Mouse (Mus musculus) liver, adult 2 months (tissue): ENCODE measurements at regions not wholly inside any gene's neighbourhood (a gene's known extent, or its start where the extent isn't known, plus 50 kb on each side); places are given as distances from the start of the nearest gene placed in this dataset.
"Not testable (repeated sequence)": the region's sequence is repeated elsewhere in the genome, so short reads cannot be mapped to it uniquely, and the experiment has no call there.

Source experiments
- DNase-seq: peaks from one replicate; pipeline ENCODE4 v3.0.0-alpha.2; 2011; ENCODE audit warnings: low read depth, low spot score; ENCODE audit errors: extremely low read depth
- H3K27ac ChIP-seq: fragments of 200-500 bp; replicated peaks from 2 replicates; pipeline ENCODE4 v1.5.1; 2012; ENCODE audit warnings: low read depth, mild to moderate bottlenecking, control low read depth, inconsistent platforms, low read length; ENCODE audit not compliant: insufficient read depth
- H3K27me3 ChIP-seq: fragments of 200-500 bp; 2 replicates; pipeline ENCODE4 v1.6.1; 2012; ENCODE audit warnings: mild to moderate bottlenecking, moderate library complexity, low read length, inconsistent platforms; ENCODE audit not compliant: control insufficient read depth, insufficient read depth
- H3K36me3 ChIP-seq: fragments of 200-500 bp; 2 replicates; pipeline ENCODE4 v1.6.1; 2012; ENCODE audit warnings: low read length, inconsistent platforms; ENCODE audit not compliant: control insufficient read depth, insufficient read depth
- H3K4me1 ChIP-seq: fragments of 200-500 bp; 2 replicates; pipeline ENCODE4 v1.6.1; 2011; ENCODE audit warnings: low read length; ENCODE audit not compliant: control insufficient read depth, insufficient read depth
- H3K4me3 ChIP-seq: fragments of 200-500 bp; 2 replicates; pipeline ENCODE4 v1.5.1; 2011; ENCODE audit warnings: low read depth, mild to moderate bottlenecking, control low read depth, low read length, moderate library complexity; ENCODE audit not compliant: insufficient read depth
- H3K79me2 ChIP-seq: fragments of 200-500 bp; 2 replicates; pipeline ENCODE4 v1.6.1; 2012; ENCODE audit warnings: inconsistent platforms, mild to moderate bottlenecking, low read length, moderate library complexity; ENCODE audit not compliant: control insufficient read depth, insufficient read depth
- H3K9ac ChIP-seq: fragments of 200-500 bp; 2 replicates; pipeline ENCODE4 v1.6.1; 2012; ENCODE audit warnings: low read depth, mild to moderate bottlenecking, control low read depth, inconsistent platforms, low read length
- CTCF ChIP-seq: fragments of 200-500 bp; IDR thresholded peaks from 2 replicates; pipeline ENCODE4 v1.5.1; 2011; ENCODE audit warnings: low read depth, low read length, control low read depth
- POLR2A ChIP-seq: fragments of 200-500 bp; IDR thresholded peaks from 2 replicates; pipeline ENCODE4 v1.6.1; 2011; ENCODE audit warnings: low read length, control low read depth; ENCODE audit not compliant: insufficient read depth; ENCODE audit errors: extremely low read depth
- WGBS: fragments of 180-500 bp; shearing (Covaris S2); methylation state at CpG from one replicate; pipeline ENCODE4 v1.1.7; 2018; 5-methylcytosine and 5-hydroxymethylcytosine counted together

- Histone ChIP-seq H3K27me3 (no peaks in the 10 kb centered on the region), H3K79me2 (no peaks in the 10 kb centered on the region), H3K4me1 (no peaks in the 10 kb centered on the region), H3K4me3 (no peak overlapping the region), H3K36me3 (no peaks in the 10 kb centered on the region), H3K27ac (no peak overlapping the region), H3K9ac (no peak overlapping the region)
- WGBS = 88% methylated on average over 5 of the region's 5 CpGs
- TF ChIP-seq CTCF = no peak
- TF ChIP-seq POLR2A = no peak
- DNase-seq = no peak
These were observed 283.5 kb downstream of the Kif20b start for GRCm38 (mm10) chr19:35205557-35206239.

GRCm38 (mm10) chr19:35244188-35244587, 322.0 kb downstream of the Kif20b start:
- Histone ChIP-seq H3K4me1 (no peaks in the 10 kb centered on the region), H3K27ac (no peak overlapping the region), H3K4me3 (no peak overlapping the region), H3K36me3 (no peaks in the 10 kb centered on the region), H3K79me2 (no peaks in the 10 kb centered on the region), H3K27me3 (no peaks in the 10 kb centered on the region), H3K9ac (no peak overlapping the region)
- WGBS = 75% methylated on average over 3 of the region's 3 CpGs
- DNase-seq = no peak
- no peak for TF ChIP-seq CTCF

GRCm38 (mm10) chr19:35247531-35247930, 325.4 kb downstream of the Kif20b start:
- H3K9ac ChIP-seq = no peak overlapping the region
- H3K27ac ChIP-seq = no peak overlapping the region
- no peaks in the 10 kb centered on the region for H3K36me3 ChIP-seq
- no peak overlapping the region for H3K4me3 ChIP-seq
- H3K79me2 ChIP-seq = no peaks in the 10 kb centered on the region
- DNase-seq = no peak
- no peaks in the 10 kb centered on the region for H3K4me1 ChIP-seq
- WGBS = 76% methylated on average over 6 of the region's 6 CpGs
- no peak for TF ChIP-seq POLR2A
- no peak for TF ChIP-seq CTCF
- no peaks in the 10 kb centered on the region for H3K27me3 ChIP-seq

- not testable (repeated sequence) for H3K27ac ChIP-seq, H3K4me1 ChIP-seq, H3K9ac ChIP-seq, H3K4me3 ChIP-seq, H3K27me3 ChIP-seq, H3K79me2 ChIP-seq, DNase-seq, H3K36me3 ChIP-seq
- 77% methylated on average over 3 of the region's 3 CpGs for WGBS
These were observed 336.5 kb downstream of the Kif20b start for GRCm38 (mm10) chr19:35258634-35259033.

GRCm38 (mm10) chr19:35263101-35263500, 340.9 kb downstream of the Kif20b start:
- Histone ChIP-seq H3K9ac (no peak overlapping the region), H3K79me2 (no peaks in the 10 kb centered on the region), H3K4me3 (no peak overlapping the region), H3K36me3 (no peaks in the 10 kb centered on the region), H3K27me3 (no peaks in the 10 kb centered on the region), H3K27ac (no peak overlapping the region), H3K4me1 (no peaks in the 10 kb centered on the region)
- TF ChIP-seq CTCF (no peak), POLR2A (no peak)
- DNase-seq = no peak

- H3K9ac ChIP-seq = no peak overlapping the region
- 75% methylated on average over 2 of the region's 2 CpGs for WGBS
- H3K79me2 ChIP-seq = no peaks in the 10 kb centered on the region
- no peaks in the 10 kb centered on the region for H3K36me3 ChIP-seq
- no peak overlapping the region for H3K27ac ChIP-seq
- H3K4me3 ChIP-seq = no peak overlapping the region
- no peak for DNase-seq
- H3K4me1 ChIP-seq = no peaks in the 10 kb centered on the region
- TF ChIP-seq POLR2A (no peak), CTCF (no peak)
- no peaks in the 10 kb centered on the region for H3K27me3 ChIP-seq
These were observed 356.2 kb downstream of the Kif20b start for GRCm38 (mm10) chr19:35278395-35278794.
